Mouse (Mus musculus): ENCODE data around the gene Snx3. TPM values are rescaled to one million over a fixed set of nuclear protein-coding genes. Genes with fewer than 3 reads are reported as not detected.

Snx3 gene
- total and polyA plus RNA-seq, 2 experiments from 2014 or later, result 125 to 285 TPM

DNA sequence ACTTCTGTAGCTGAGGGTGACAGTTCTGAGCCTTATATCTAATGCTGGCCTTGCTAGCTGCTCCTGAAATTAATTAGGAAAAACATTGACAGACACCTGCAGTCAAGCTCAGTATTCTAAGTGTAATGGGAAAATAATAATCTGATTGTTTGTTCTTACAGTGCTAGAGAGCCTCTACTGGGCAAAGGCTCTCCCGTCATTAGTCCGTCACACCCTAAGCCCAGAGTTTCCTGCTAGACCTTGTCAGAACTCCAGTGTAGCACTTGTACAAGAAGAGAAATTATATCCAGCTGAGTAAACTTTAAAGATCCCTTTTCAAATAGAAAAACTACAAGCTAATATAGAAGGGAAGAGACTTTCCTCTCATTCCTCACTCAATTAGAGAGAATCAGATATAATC lies 21.1 kb downstream of the Snx3 start:
- no peaks in the 10 kb centered on the region for H3K27me3 ChIP-seq (ENCODE audit: control insufficient read depth, insufficient read depth, low read length)
- H3K27ac ChIP-seq (ENCODE audit: low read depth), result no peak overlapping the region
- H3K36me3 ChIP-seq (replicated peaks; ENCODE audit: control insufficient read depth, insufficient read depth, low read length), result peaks cover 15% of the 10 kb centered on the region
- no peak overlapping the region for H3K9ac ChIP-seq (replicated peaks; ENCODE audit: low read depth, low read length)
- no peaks in the 10 kb centered on the region for H3K9me3 ChIP-seq (replicated peaks; ENCODE audit: control insufficient read depth, low read length)
- 59% methylated on average over 2 of the region's 2 CpGs for WGBS
- ATAC-seq (ENCODE audit: insufficient read depth, low read depth) (no peak), DNase-seq (ENCODE audit: low spot score) (no peak)
- no peak overlapping the region for H3K4me2 ChIP-seq (ENCODE audit: low read depth, low read length)
- no peak overlapping the region for H3K4me3 ChIP-seq (ENCODE audit: low read depth, low read length)
- TF ChIP-seq EP300 (IDR thresholded peaks at IDR 0.05; ENCODE audit: low read depth) (no peak), CTCF (IDR thresholded peaks at IDR 0.05; ENCODE audit: low read depth) (no peak)
- peaks cover 7% of the 10 kb centered on the region; the same call in 1 of the 2 replicates for H3K4me1 ChIP-seq (ENCODE audit: control insufficient read depth, insufficient read depth)

DNA sequence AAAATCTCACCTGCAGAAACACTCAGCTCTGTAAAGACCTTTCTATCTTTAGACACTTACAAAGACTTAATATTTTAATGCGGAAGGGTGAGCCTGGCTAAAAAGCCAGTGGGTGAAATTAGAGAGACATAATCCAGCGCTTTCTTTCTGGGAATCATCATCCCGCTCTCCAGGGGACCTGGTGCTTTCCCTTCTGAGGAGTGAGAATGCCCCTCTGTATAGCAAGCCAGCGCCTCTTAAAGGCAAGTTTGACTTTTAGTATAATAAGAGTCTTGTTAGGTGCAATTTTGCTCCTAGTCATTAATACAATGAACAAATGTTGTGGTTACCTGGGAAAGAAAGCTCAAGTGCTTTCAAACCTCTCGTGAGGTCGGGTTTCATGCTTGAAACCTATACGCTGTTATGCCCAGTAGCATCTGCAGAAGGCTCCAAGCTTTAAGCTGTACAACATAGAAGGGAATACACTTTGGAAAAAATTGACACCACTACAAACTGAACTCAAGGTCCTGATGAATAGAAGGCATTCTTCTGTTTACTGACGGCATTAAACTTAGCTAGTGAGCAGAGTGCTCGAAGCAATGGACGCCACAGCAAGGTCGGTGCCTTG lies 21.8 kb downstream of the Snx3 start:
- H3K9ac ChIP-seq (replicated peaks; ENCODE audit: low read depth, low read length), result no peak overlapping the region
- no peak for TF ChIP-seq CTCF (IDR thresholded peaks at IDR 0.05; ENCODE audit: low read depth)
- TF ChIP-seq EP300 (IDR thresholded peaks at IDR 0.05; ENCODE audit: low read depth), result no peak
- H3K4me1 ChIP-seq (ENCODE audit: control insufficient read depth, insufficient read depth), result peaks cover 4% of the 10 kb centered on the region; the same call in 1 of the 2 replicates
- H3K27ac ChIP-seq (ENCODE audit: low read depth), result no peak overlapping the region
- H3K4me2 ChIP-seq (ENCODE audit: low read depth, low read length), result no peak overlapping the region
- H3K4me3 ChIP-seq (ENCODE audit: low read depth, low read length), result no peak overlapping the region
- ATAC-seq (ENCODE audit: insufficient read depth, low read depth) (no peak), DNase-seq (ENCODE audit: low spot score) (no peak)
- peaks cover 22% of the 10 kb centered on the region for H3K36me3 ChIP-seq (replicated peaks; ENCODE audit: control insufficient read depth, insufficient read depth, low read length)
- H3K9me3 ChIP-seq (replicated peaks; ENCODE audit: control insufficient read depth, low read length), result no peaks in the 10 kb centered on the region
- H3K27me3 ChIP-seq (ENCODE audit: control insufficient read depth, insufficient read depth, low read length), result no peaks in the 10 kb centered on the region
- WGBS, result 85% methylated on average over 11 of the region's 11 CpGs

DNA sequence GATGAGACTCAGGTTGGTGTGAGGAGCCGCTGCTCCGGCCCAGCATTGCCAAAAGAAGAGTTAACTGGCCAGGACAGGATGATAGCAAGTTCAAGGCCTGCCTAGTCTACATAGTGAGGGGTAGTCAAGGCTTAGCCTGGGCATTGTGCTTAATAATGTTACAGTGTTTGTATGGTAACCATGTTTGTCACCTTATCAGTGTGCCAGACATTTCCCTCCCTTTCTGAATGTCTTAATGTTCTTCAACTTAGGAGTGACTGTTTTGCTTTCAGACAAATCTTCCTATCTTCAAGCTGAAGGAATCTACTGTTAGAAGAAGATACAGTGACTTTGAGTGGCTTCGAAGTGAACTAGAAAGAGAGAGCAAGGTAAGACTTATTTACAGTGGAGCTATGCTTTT lies 23.9 kb downstream of the Snx3 start:
- no peak overlapping the region for H3K9ac ChIP-seq (replicated peaks; ENCODE audit: low read depth, low read length)
- H3K27ac ChIP-seq (ENCODE audit: low read depth), result no peak overlapping the region
- H3K4me3 ChIP-seq (ENCODE audit: low read depth, low read length), result no peak overlapping the region
- WGBS, result 92% methylated on average over 3 of the region's 3 CpGs
- H3K36me3 ChIP-seq (replicated peaks; ENCODE audit: control insufficient read depth, insufficient read depth, low read length), result peaks cover 43% of the 10 kb centered on the region
- H3K4me2 ChIP-seq (ENCODE audit: low read depth, low read length), result no peak overlapping the region
- DNase-seq (ENCODE audit: low spot score), result no peak
- no peak for ATAC-seq (ENCODE audit: insufficient read depth, low read depth)
- no peaks in the 10 kb centered on the region for H3K27me3 ChIP-seq (ENCODE audit: control insufficient read depth, insufficient read depth, low read length)
- TF ChIP-seq CTCF (IDR thresholded peaks at IDR 0.05; ENCODE audit: low read depth), result no peak
- no peak for TF ChIP-seq EP300 (IDR thresholded peaks at IDR 0.05; ENCODE audit: low read depth)
- no peaks in the 10 kb centered on the region for H3K9me3 ChIP-seq (replicated peaks; ENCODE audit: control insufficient read depth, low read length)
- H3K4me1 ChIP-seq (ENCODE audit: control insufficient read depth, insufficient read depth), result peaks cover 4% of the 10 kb centered on the region; the same call in 1 of the 2 replicates

DNA sequence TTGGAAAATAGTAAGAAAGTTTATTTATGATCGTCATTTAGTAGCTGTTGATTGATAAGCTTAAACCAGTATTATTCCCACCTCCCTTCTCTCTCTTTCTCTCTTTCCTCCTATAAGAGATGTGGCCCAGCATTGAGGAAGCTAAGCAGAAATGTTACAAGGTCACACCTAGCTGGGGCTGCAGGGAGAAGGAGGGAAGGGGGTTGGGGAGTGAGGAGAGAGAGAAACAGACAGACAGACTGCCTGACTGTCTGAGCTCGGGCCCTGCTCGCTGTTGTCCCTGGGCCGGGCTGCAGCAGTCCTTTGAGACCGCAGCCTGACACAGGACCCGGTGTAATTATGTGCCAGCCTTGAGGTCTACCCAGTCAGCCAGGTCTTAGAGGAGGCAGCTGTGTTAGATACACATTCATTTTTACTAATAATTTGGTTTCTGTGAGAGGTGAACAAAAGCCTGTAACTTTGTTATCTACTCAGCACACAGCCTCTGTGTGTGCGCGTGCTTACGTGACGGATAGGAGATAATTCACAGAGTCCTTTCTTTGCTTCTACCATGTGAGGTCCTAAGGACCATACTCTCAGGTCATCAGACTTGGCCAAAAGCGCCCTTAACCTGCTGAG lies 32.1 kb downstream of the Snx3 start:
- H3K4me1 ChIP-seq (ENCODE audit: control insufficient read depth, insufficient read depth), result no peaks in the 10 kb centered on the region
- DNase-seq (ENCODE audit: low spot score) (no peak), ATAC-seq (ENCODE audit: insufficient read depth, low read depth) (no peak)
- H3K4me2 ChIP-seq (ENCODE audit: low read depth, low read length), result no peak overlapping the region
- no peaks in the 10 kb centered on the region for H3K9me3 ChIP-seq (replicated peaks; ENCODE audit: control insufficient read depth, low read length)
- no peaks in the 10 kb centered on the region for H3K27me3 ChIP-seq (ENCODE audit: control insufficient read depth, insufficient read depth, low read length)
- TF ChIP-seq EP300 (IDR thresholded peaks at IDR 0.05; ENCODE audit: low read depth) (no peak), CTCF (IDR thresholded peaks at IDR 0.05; ENCODE audit: low read depth) (no peak)
- H3K4me3 ChIP-seq (ENCODE audit: low read depth, low read length), result no peak overlapping the region
- no peak overlapping the region for H3K9ac ChIP-seq (replicated peaks; ENCODE audit: low read depth, low read length)
- no peak overlapping the region for H3K27ac ChIP-seq (ENCODE audit: low read depth)
- peaks cover 65% of the 10 kb centered on the region for H3K36me3 ChIP-seq (replicated peaks; ENCODE audit: control insufficient read depth, insufficient read depth, low read length)
- 82% methylated on average over 11 of the region's 11 CpGs for WGBS

DNA sequence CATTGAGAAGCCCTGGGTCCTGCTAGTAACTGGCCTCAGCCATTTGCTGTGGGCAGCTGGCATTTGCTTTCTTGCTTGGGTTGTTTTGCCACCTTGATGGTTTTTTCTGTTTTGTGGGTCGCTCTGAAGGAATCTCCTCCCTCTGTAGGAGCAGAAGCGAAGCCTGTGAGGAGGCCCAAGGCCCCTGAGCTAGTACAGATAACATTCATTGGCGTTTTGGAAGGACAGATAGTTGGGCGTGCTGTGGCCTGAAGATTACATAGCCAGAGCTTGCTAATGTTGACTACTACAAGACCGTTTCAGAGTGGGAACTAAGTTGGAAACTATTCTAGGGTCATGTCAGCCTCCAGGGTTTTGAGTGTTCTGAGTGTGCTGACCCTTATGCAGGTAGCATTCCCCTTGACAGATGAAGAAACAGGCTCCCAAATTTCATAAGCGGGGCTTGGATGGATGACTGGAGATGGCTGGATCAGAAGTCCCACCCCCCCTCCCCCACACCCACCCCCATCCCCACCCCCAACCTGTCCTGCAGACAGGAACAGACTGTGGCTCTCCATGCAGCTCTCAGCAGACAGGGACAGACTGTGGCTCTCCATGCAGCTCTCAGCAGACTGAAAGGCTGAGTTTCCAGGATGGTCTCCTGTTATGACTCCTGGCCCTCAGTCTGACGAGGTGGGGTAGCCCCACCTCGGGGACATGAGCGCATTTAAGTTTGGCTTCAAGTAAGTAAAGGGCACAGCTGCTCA lies 35.9 kb downstream of the Snx3 start:
- no peak overlapping the region for H3K27ac ChIP-seq (ENCODE audit: low read depth)

More for the DNA sequence above, 35.9 kb downstream of the Snx3 start:
- H3K36me3 ChIP-seq (replicated peaks; ENCODE audit: control insufficient read depth, insufficient read depth, low read length), result peaks cover 39% of the 10 kb centered on the region
- DNase-seq (ENCODE audit: low spot score), result no peak
- TF ChIP-seq EP300 (IDR thresholded peaks at IDR 0.05; ENCODE audit: low read depth) (no peak), CTCF (IDR thresholded peaks at IDR 0.05; ENCODE audit: low read depth) (no peak)
- H3K4me3 ChIP-seq (ENCODE audit: low read depth, low read length), result no peak overlapping the region
- H3K4me2 ChIP-seq (ENCODE audit: low read depth, low read length), result no peak overlapping the region
- no peaks in the 10 kb centered on the region for H3K4me1 ChIP-seq (ENCODE audit: control insufficient read depth, insufficient read depth)
- WGBS, result 54% methylated on average over 9 of the region's 9 CpGs
- H3K27me3 ChIP-seq (ENCODE audit: control insufficient read depth, insufficient read depth, low read length), result no peaks in the 10 kb centered on the region
- no peak for ATAC-seq (ENCODE audit: insufficient read depth, low read depth)
- no peak overlapping the region for H3K9ac ChIP-seq (replicated peaks; ENCODE audit: low read depth, low read length)
- no peaks in the 10 kb centered on the region for H3K9me3 ChIP-seq (replicated peaks; ENCODE audit: control insufficient read depth, low read length)

Data from heart, postnatal 0 days (tissue).